Mouse (Mus musculus): ENCODE results near the gene Col4a3.

DNA sequence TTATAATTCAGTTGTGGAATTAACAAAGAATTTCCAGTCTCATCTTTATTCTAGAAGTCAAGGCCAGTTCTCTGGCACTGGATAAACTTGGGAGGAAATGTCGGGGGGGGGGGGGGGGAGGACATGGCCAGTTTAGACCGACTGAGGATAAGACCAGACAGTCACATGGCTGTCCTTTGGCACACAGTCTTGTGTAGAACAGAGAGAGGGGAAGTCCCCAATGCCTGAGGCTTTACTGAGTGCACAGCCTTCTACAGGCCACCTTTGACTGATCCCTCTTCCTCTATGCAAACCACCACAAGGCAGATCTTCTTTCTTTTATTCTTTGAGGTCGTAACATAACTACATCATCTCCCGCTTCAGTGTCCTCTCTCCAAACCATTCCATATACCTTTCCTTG is 49.6 kb downstream of the Col4a3 start:
- TF ChIP-seq CTCF (IDR thresholded peaks at IDR 0.05; ENCODE audit: low read depth) (no peak), EP300 (IDR thresholded peaks at IDR 0.05; ENCODE audit: low read depth) (no peak)

Measured in heart, postnatal 0 days (tissue).